Mouse (Mus musculus): Measurements from ENCODE around the gene Gm11099. TPM values are rescaled to one million over a fixed set of nuclear protein-coding genes. Genes with fewer than 3 reads are reported as not detected.
A peak's percentile ranks its signal among the peaks of the same experiment; 100 is the strongest.

Gene Gm11099
- not detected in 2 replicates for total RNA-seq (2015)
- total RNA-seq (2017), result not detected in 2 replicates

GRCm38 (mm10) chr2:58859134-58859533, at the start of gene Gm11099:
Gene Gm11099, plus strand, starts transcription at chr2:58859434.
- no peak for ATAC-seq (ENCODE audit: poor library complexity, severe bottlenecking)

GRCm38 (mm10) chr2:58812941-58813340, 46.3 kb upstream of the Gm11099 start:
- ATAC-seq (ENCODE audit: poor library complexity, severe bottlenecking), result no peak

- ATAC-seq (ENCODE audit: poor library complexity, severe bottlenecking), result no peak
These were observed 30.2 kb upstream of the Gm11099 start for GRCm38 (mm10) chr2:58828910-58829600.

GRCm38 (mm10) chr2:58829981-58830742, 29.1 kb upstream of the Gm11099 start:
- ATAC-seq (ENCODE audit: poor library complexity, severe bottlenecking), result no peak

- ATAC-seq (ENCODE audit: poor library complexity, severe bottlenecking), result no peak
These were observed 26.8 kb upstream of the Gm11099 start for GRCm38 (mm10) chr2:58832253-58832980.

GRCm38 (mm10) chr2:58841021-58841420, 18.2 kb upstream of the Gm11099 start:
- no peak for ATAC-seq (ENCODE audit: poor library complexity, severe bottlenecking)

GRCm38 (mm10) chr2:58842443-58842842, 16.8 kb upstream of the Gm11099 start:
- no peak for ATAC-seq (ENCODE audit: poor library complexity, severe bottlenecking)

- no peak for ATAC-seq (ENCODE audit: poor library complexity, severe bottlenecking)
These were observed 14.7 kb upstream of the Gm11099 start for GRCm38 (mm10) chr2:58844499-58844898.

GRCm38 (mm10) chr2:58879876-58880275, 20.6 kb downstream of the Gm11099 start:
- ATAC-seq (ENCODE audit: poor library complexity, severe bottlenecking), result no peak

- ATAC-seq (ENCODE audit: poor library complexity, severe bottlenecking), result no peak
These were observed 45.8 kb downstream of the Gm11099 start for GRCm38 (mm10) chr2:58905057-58905456.

GRCm38 (mm10) chr2:58906814-58907516, 47.7 kb downstream of the Gm11099 start:
- peak; percentile 79 for ATAC-seq (ENCODE audit: poor library complexity, severe bottlenecking)

- ATAC-seq (ENCODE audit: poor library complexity, severe bottlenecking), result no peak
These were observed 53.1 kb downstream of the Gm11099 start for GRCm38 (mm10) chr2:58912339-58912738.

GRCm38 (mm10) chr2:58918351-58918750, 59.1 kb downstream of the Gm11099 start:
- ATAC-seq (ENCODE audit: poor library complexity, severe bottlenecking), result no peak

- no peak for ATAC-seq (ENCODE audit: poor library complexity, severe bottlenecking)
These were observed 66.3 kb downstream of the Gm11099 start for GRCm38 (mm10) chr2:58925551-58925950.

- ATAC-seq (ENCODE audit: poor library complexity, severe bottlenecking), result no peak
These were observed 82.1 kb downstream of the Gm11099 start for GRCm38 (mm10) chr2:58941361-58941760.

- ATAC-seq (ENCODE audit: poor library complexity, severe bottlenecking), result no peak
These were observed 89.6 kb downstream of the Gm11099 start for GRCm38 (mm10) chr2:58948796-58949195.

GRCm38 (mm10) chr2:58952101-58952500, 92.9 kb downstream of the Gm11099 start:
- ATAC-seq (ENCODE audit: poor library complexity, severe bottlenecking), result no peak

GRCm38 (mm10) chr2:58956351-58956750, 97.1 kb downstream of the Gm11099 start:
- no peak for ATAC-seq (ENCODE audit: poor library complexity, severe bottlenecking)

- no peak for ATAC-seq (ENCODE audit: poor library complexity, severe bottlenecking)
These were observed 97.6 kb downstream of the Gm11099 start for GRCm38 (mm10) chr2:58956770-58957300.
